Mouse (Mus musculus): Measurements from ENCODE around the gene Ifngr1.

DNA sequence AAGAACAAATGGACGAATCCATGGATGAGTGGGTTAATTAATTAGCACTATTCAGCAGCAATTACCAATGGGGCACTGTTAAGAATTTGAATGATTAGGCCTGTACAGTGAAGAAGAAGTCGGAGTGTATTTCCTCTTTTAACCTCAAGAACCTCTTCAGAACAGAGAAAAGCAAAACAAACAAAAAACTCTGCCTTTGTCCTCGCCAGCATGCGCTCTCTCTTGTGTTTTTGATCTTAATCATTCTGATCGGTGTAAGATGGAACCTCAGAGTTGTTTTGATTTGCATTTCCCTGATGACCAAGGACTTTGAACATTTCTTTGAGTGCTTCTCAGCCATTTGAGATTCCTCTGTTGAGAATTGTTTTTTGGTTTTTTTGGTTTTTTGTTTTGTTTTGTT is 28.0 kb downstream of the Ifngr1 start:
- no peak for TF ChIP-seq CTCF (IDR thresholded peaks at IDR 0.05 in 2 of 3, conservative IDR thresholded peaks at IDR 0.05 in 1 of 3; ENCODE audit: control insufficient read depth in 1 of 3, insufficient read depth in 1 of 3, low read depth in 2 of 3, low read length in 3 of 3, poor library complexity in 1 of 3, severe bottlenecking in 1 of 3)
- TF ChIP-seq RCOR1 (IDR thresholded peaks at IDR 0.05; ENCODE audit: low read depth, low read length) = no peak
- no peak for TF ChIP-seq POLR2A (IDR thresholded peaks at IDR 0.05; ENCODE audit: control insufficient read depth in 1 of 2, insufficient read depth in 1 of 2, low read depth in 1 of 2, low read length in 2 of 2, poor library complexity in 1 of 2)
- no peak for TF ChIP-seq ZC3H11A (IDR thresholded peaks at IDR 0.05; ENCODE audit: low read depth, low read length)
- TF ChIP-seq MAFK (IDR thresholded peaks at IDR 0.05; ENCODE audit: borderline replicate concordance, low read depth, low read length) = no peak
- TF ChIP-seq HCFC1 (IDR thresholded peaks at IDR 0.05; ENCODE audit: low read depth, low read length) = no peak
- no peak for TF ChIP-seq E2F4 (IDR thresholded peaks at IDR 0.05; ENCODE audit: borderline replicate concordance, low read depth, low read length)
- TF ChIP-seq CHD2 (IDR thresholded peaks at IDR 0.05; ENCODE audit: low read length) = no peak
- TF ChIP-seq ZMIZ1 (IDR thresholded peaks at IDR 0.05; ENCODE audit: low read depth, low read length) = no peak

Data from MEL (cell line).